Mouse (Mus musculus) intestine, embryonic 16.5 days (tissue): Measurements from ENCODE around the gene 1700013G24Rik. TPM values are rescaled to one million over a fixed set of nuclear protein-coding genes. Genes with fewer than 3 reads are reported as not detected.

Experiments
- ATAC-seq: fragments of 200-750 bp; cut with Nextera tagmentation; 2 replicates; pipeline ENCODE4 v1.8.0; 2017; ENCODE audit warnings: moderate TSS enrichment, moderate library complexity
- H3K27ac ChIP-seq: fragments of 300-500 bp; sonication (generic); 2 replicates; pipeline ENCODE4 v1.5.1; 2014; ENCODE audit warnings: mild to moderate bottlenecking, low read length
- H3K27me3 ChIP-seq: fragments of 300-500 bp; sonication (generic); replicated peaks from 2 replicates; pipeline ENCODE4 v1.6.1; 2014; ENCODE audit warnings: low read length, control low read depth, mixed read lengths; ENCODE audit not compliant: control insufficient read depth, insufficient read depth
- H3K36me3 ChIP-seq: fragments of 300-500 bp; sonication (generic); 2 replicates; pipeline ENCODE4 v1.6.1; 2014; ENCODE audit warnings: low read length, control low read depth; ENCODE audit not compliant: control insufficient read depth, insufficient read depth
- H3K4me1 ChIP-seq: fragments of 300-500 bp; sonication (generic); 2 replicates; pipeline ENCODE4 v1.6.1; 2014; ENCODE audit warnings: low read length, control low read depth, mixed read lengths; ENCODE audit not compliant: control insufficient read depth, insufficient read depth
- H3K4me2 ChIP-seq: fragments of 300-500 bp; sonication (generic); 2 replicates; pipeline ENCODE4 v1.6.1; 2014; ENCODE audit warnings: low read depth, low read length, control low read depth
- H3K4me3 ChIP-seq: fragments of 300-500 bp; sonication (generic); 2 replicates; pipeline ENCODE4 v1.5.1; 2014; ENCODE audit warnings: mild to moderate bottlenecking, low read length
- H3K9ac ChIP-seq: fragments of 300-500 bp; sonication (generic); 2 replicates; pipeline ENCODE4 v1.6.1; 2014; ENCODE audit warnings: low read depth, low read length
- H3K9me3 ChIP-seq: fragments of 300-500 bp; sonication (generic); 2 replicates; pipeline ENCODE4 v1.6.1; 2016; ENCODE audit warnings: low read length, control low read depth; ENCODE audit not compliant: control insufficient read depth
- WGBS: fragments of 180-500 bp; shearing (Covaris S2); extraction: QIAGEN DNeasy Blood & Tissue Kit; methylation state at CpG from one replicate; pipeline ENCODE4 v1.1.7; 2014; 5-methylcytosine and 5-hydroxymethylcytosine counted together
- polyA plus RNA-seq: library from polyadenylated mRNA; unstranded; fragments of >200 nt; fragmentation: Nextera tagmentation; extraction: Ambion mirVana; gene quantifications from 2 replicates; pipeline ENCODE4 v1.2.1, GENCODE M21; 2015

Gene 1700013G24Rik
- polyA plus RNA-seq, 1 experiment from 2014 or later: not detected

- Histone ChIP-seq H3K9me3 (no peaks in the 10 kb centered on the region), H3K4me1 (peaks cover 8% of the 10 kb centered on the region), H3K36me3 (no peaks in the 10 kb centered on the region), H3K4me2 (no peak overlapping the region), H3K27ac (no peak overlapping the region), H3K27me3 (no peaks in the 10 kb centered on the region), H3K9ac (no peak overlapping the region), H3K4me3 (no peak overlapping the region)
- no peak for ATAC-seq
- WGBS: 81% methylated on average over 10 of the region's 10 CpGs
Measured at GRCm38 (mm10) chr4:137449715-137450114, 3.4 kb upstream of the 1700013G24Rik start.

GRCm38 (mm10) chr4:137452190-137452589 is 894 bp upstream of the 1700013G24Rik start:
- Histone ChIP-seq H3K9me3 (no peaks in the 10 kb centered on the region), H3K4me1 (peaks cover 8% of the 10 kb centered on the region), H3K4me3 (no peak overlapping the region), H3K36me3 (no peaks in the 10 kb centered on the region), H3K9ac (no peak overlapping the region), H3K27ac (no peak overlapping the region), H3K4me2 (no peak overlapping the region), H3K27me3 (no peaks in the 10 kb centered on the region)
- WGBS: 96% methylated on average over 6 of the region's 6 CpGs
- ATAC-seq: no peak

DNA sequence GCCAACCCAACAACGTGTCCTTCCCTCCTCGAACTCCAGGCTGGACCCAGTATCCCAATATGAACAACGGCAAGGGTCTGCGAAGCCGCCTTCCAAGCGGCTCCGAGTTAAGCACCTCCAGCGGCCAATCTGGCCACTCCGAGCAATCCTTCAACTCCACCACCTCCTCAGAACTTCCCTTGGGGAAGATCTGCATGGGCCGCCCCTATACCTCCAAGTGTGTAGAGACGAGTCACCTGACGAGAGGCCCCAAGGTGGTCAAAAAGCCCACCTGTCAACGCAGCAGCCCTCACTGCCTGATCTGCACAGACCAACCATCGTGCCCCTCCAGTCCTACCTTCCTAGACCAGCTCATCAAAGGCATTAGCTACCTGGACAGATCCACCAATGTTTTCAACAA is 1.5 kb downstream of the 1700013G24Rik start:
- Histone ChIP-seq H3K9ac (no peak overlapping the region), H3K4me3 (no peak overlapping the region), H3K4me1 (no peaks in the 10 kb centered on the region), H3K4me2 (no peak overlapping the region), H3K36me3 (no peaks in the 10 kb centered on the region), H3K27ac (no peak overlapping the region), H3K9me3 (no peaks in the 10 kb centered on the region), H3K27me3 (no peaks in the 10 kb centered on the region)
- no peak for ATAC-seq
- WGBS: 89% methylated on average over 14 of the region's 14 CpGs

GRCm38 (mm10) chr4:137456581-137456980 is 3.5 kb downstream of the 1700013G24Rik start:
- H3K9ac ChIP-seq: no peak overlapping the region
- WGBS: 81% methylated on average over 12 of the region's 12 CpGs

DNA sequence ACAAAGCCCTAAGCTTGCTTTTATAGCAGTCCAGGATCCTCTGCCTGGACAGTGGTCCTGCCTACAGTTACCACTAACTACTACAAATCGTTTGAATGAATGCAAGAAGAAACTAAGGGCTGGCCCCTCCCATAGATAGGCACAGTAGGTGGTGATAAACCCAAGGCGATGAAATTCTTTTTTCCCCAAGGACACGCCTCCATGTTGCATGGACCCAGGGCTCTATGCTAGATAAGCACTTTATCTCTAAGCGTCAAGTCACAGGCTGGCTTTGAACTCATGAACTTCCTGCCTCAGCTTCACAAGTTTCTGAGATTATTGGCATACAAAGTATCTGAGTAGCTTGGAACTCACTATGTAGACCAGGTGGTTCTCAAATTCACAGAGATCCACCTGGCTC is 4.2 kb downstream of the 1700013G24Rik start:
- Histone ChIP-seq H3K4me1 (peaks cover 4% of the 10 kb centered on the region; the same call in 1 of the 2 replicates), H3K4me2 (no peak overlapping the region), H3K27ac (no peak overlapping the region), H3K9me3 (no peaks in the 10 kb centered on the region), H3K27me3 (no peaks in the 10 kb centered on the region), H3K4me3 (no peak overlapping the region), H3K36me3 (no peaks in the 10 kb centered on the region), H3K9ac (no peak overlapping the region)
- 64% methylated on average over 4 of the region's 4 CpGs for WGBS
- no peak for ATAC-seq

More at GRCm38 (mm10) chr4:137456581-137456980, 3.5 kb downstream of the 1700013G24Rik start:
- Histone ChIP-seq H3K9me3 (no peaks in the 10 kb centered on the region), H3K27me3 (no peaks in the 10 kb centered on the region), H3K4me3 (no peak overlapping the region), H3K27ac (no peak overlapping the region), H3K4me2 (no peak overlapping the region), H3K4me1 (0 out of 2 replicates have a peak, but pooled peaks cover under 1% of the 10 kb centered on the region), H3K36me3 (no peaks in the 10 kb centered on the region)
- no peak for ATAC-seq

GRCm38 (mm10) chr4:137458310-137458709 is 5.2 kb downstream of the 1700013G24Rik start:
- Histone ChIP-seq H3K27ac (no peak overlapping the region), H3K36me3 (no peaks in the 10 kb centered on the region), H3K4me1 (peaks cover 11% of the 10 kb centered on the region), H3K27me3 (no peaks in the 10 kb centered on the region), H3K9ac (no peak overlapping the region), H3K9me3 (no peaks in the 10 kb centered on the region), H3K4me2 (no peak overlapping the region), H3K4me3 (no peak overlapping the region)
- ATAC-seq: no peak
- 62% methylated on average over 9 of the region's 9 CpGs for WGBS

DNA sequence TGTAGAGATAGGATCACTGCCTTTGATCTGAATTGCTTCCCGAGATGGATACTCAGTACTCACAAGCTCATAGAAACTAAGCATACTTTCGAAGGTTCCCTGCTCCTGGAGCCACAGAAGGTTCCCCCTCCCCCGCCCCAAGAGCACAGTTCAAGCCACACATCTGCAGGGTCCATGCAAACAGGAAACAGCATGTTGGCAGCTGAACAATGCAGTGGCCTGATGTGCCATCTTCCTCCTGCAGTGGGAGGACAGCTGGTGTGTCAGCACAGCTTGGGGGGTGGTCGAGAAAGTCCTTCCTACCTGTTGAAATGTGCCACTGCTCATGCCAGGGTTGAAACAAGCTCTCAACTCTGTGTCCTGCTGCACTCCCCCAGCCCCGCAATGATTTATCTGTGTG is 5.8 kb downstream of the 1700013G24Rik start:
- H3K9ac ChIP-seq: no peak overlapping the region
- no peak overlapping the region for H3K27ac ChIP-seq
- peaks cover 11% of the 10 kb centered on the region for H3K4me1 ChIP-seq
- H3K4me3 ChIP-seq: no peak overlapping the region
- 54% methylated on average over 5 of the region's 5 CpGs for WGBS
- ATAC-seq: no peak
- H3K36me3 ChIP-seq: no peaks in the 10 kb centered on the region
- H3K27me3 ChIP-seq: no peaks in the 10 kb centered on the region
- H3K4me2 ChIP-seq: no peak overlapping the region
- no peaks in the 10 kb centered on the region for H3K9me3 ChIP-seq

- Histone ChIP-seq H3K9me3 (no peaks in the 10 kb centered on the region), H3K9ac (no peak overlapping the region), H3K36me3 (no peaks in the 10 kb centered on the region), H3K4me3 (no peak overlapping the region), H3K27ac (no peak overlapping the region), H3K4me1 (peaks cover 21% of the 10 kb centered on the region), H3K27me3 (no peaks in the 10 kb centered on the region), H3K4me2 (no peak overlapping the region)
- ATAC-seq: no peak
- WGBS: 76% methylated on average over 14 of the region's 14 CpGs
Measured at GRCm38 (mm10) chr4:137460676-137461075, 7.6 kb downstream of the 1700013G24Rik start.

GRCm38 (mm10) chr4:137461217-137461616 is 8.1 kb downstream of the 1700013G24Rik start:
- no peaks in the 10 kb centered on the region for H3K36me3 ChIP-seq
- H3K4me1 ChIP-seq: peaks cover 21% of the 10 kb centered on the region
- 77% methylated on average over 4 of the region's 4 CpGs for WGBS
- H3K4me3 ChIP-seq: no peak overlapping the region
- no peak overlapping the region for H3K27ac ChIP-seq
- no peaks in the 10 kb centered on the region for H3K27me3 ChIP-seq
- no peak overlapping the region for H3K9ac ChIP-seq
- no peaks in the 10 kb centered on the region for H3K9me3 ChIP-seq
- H3K4me2 ChIP-seq: no peak overlapping the region
- no peak for ATAC-seq

- no peak overlapping the region for H3K4me2 ChIP-seq
- no peaks in the 10 kb centered on the region for H3K36me3 ChIP-seq
- H3K27me3 ChIP-seq: no peaks in the 10 kb centered on the region
- H3K4me3 ChIP-seq: no peak overlapping the region
- H3K9me3 ChIP-seq: no peaks in the 10 kb centered on the region
- no peak overlapping the region for H3K9ac ChIP-seq
- no peak overlapping the region for H3K27ac ChIP-seq
- peak; percentile 55 for ATAC-seq
- H3K4me1 ChIP-seq: peaks cover 21% of the 10 kb centered on the region
- 50% methylated on average over 16 of the region's 16 CpGs for WGBS
Measured at GRCm38 (mm10) chr4:137461981-137462690, 9.1 kb downstream of the 1700013G24Rik start.
